Mouse (Mus musculus) bone marrow macrophage, adult 2 months (primary cell): ENCODE results near the gene Btbd9. TPM values are rescaled to one million over a fixed set of nuclear protein-coding genes. Genes with fewer than 3 reads are reported as not detected.

Experiments used
- H3K27ac ChIP-seq: 2 replicates; pipeline ENCODE4 v1.5.1; 2012; ENCODE audit warnings: low read depth, low read length; ENCODE audit not compliant: insufficient read depth
- H3K4me1 ChIP-seq: 2 replicates; pipeline ENCODE4 v1.6.1; 2012; ENCODE audit warnings: low read length; ENCODE audit not compliant: control insufficient read depth, insufficient read depth
- H3K4me3 ChIP-seq: 2 replicates; pipeline ENCODE4 v1.5.1; 2012; ENCODE audit warnings: mild to moderate bottlenecking, low read length, moderate library complexity; ENCODE audit not compliant: insufficient read depth
- CTCF ChIP-seq: IDR thresholded peaks from 2 replicates; pipeline ENCODE4 v1.5.1; 2012; ENCODE audit warnings: low read depth, mild to moderate bottlenecking, low read length, moderate library complexity
- POLR2A ChIP-seq: IDR thresholded peaks from 2 replicates; pipeline ENCODE4 v1.6.1; 2012; ENCODE audit warnings: mild to moderate bottlenecking, low read depth, low read length, borderline replicate concordance
- polyA plus RNA-seq: library from polyadenylated mRNA; stranded (reverse); fragments of >200 nt; gene quantifications from 2 replicates; pipeline ENCODE4 v1.2.4, GENCODE M21; 2012; ENCODE audit not compliant: missing spikeins, insufficient read depth, insufficient read length

Gene Btbd9
- polyA plus RNA-seq, 1 experiment = 22.9 TPM

GRCm38 (mm10) chr17:30611221-30612074 lies 35.2 kb upstream of the Btbd9 start:
- H3K27ac ChIP-seq = no peak overlapping the region
- H3K4me1 ChIP-seq = peaks cover 7% of the 10 kb centered on the region
- H3K4me3 ChIP-seq = peak overlapping the region; percentile 74
- TF ChIP-seq CTCF = no peak

GRCm38 (mm10) chr17:30610739-30611138 lies 34.5 kb upstream of the Btbd9 start:
- Histone ChIP-seq H3K27ac (no peak overlapping the region), H3K4me1 (peaks cover 7% of the 10 kb centered on the region), H3K4me3 (no peak overlapping the region)
- TF ChIP-seq POLR2A = no peak
- TF ChIP-seq CTCF = no peak

GRCm38 (mm10) chr17:30609980-30610307 lies 33.7 kb upstream of the Btbd9 start:
- Histone ChIP-seq H3K4me1 (peaks cover 7% of the 10 kb centered on the region), H3K4me3 (no peak overlapping the region), H3K27ac (no peak overlapping the region)
- TF ChIP-seq CTCF (no peak), POLR2A (no peak)

GRCm38 (mm10) chr17:30609305-30609979 lies 33.2 kb upstream of the Btbd9 start:
- Histone ChIP-seq H3K4me1 (peaks cover 7% of the 10 kb centered on the region), H3K27ac (no peak overlapping the region), H3K4me3 (no peak overlapping the region)
- TF ChIP-seq CTCF = no peak
- no peak for TF ChIP-seq POLR2A

- peaks cover 7% of the 10 kb centered on the region for H3K4me1 ChIP-seq
- no peak overlapping the region for H3K4me3 ChIP-seq
- H3K27ac ChIP-seq = no peak overlapping the region
- TF ChIP-seq POLR2A = no peak
- no peak for TF ChIP-seq CTCF
These were observed 31.7 kb upstream of the Btbd9 start for GRCm38 (mm10) chr17:30607909-30608495.

- TF ChIP-seq POLR2A (no peak), CTCF (no peak)
- Histone ChIP-seq H3K27ac (no peak overlapping the region), H3K4me3 (no peak overlapping the region), H3K4me1 (peaks cover 7% of the 10 kb centered on the region)
These were observed 31.0 kb upstream of the Btbd9 start for GRCm38 (mm10) chr17:30607330-30607729.

GRCm38 (mm10) chr17:30606634-30607081 lies 30.4 kb upstream of the Btbd9 start:
- Histone ChIP-seq H3K4me3 (no peak overlapping the region), H3K4me1 (peaks cover 7% of the 10 kb centered on the region), H3K27ac (no peak overlapping the region)
- no peak for TF ChIP-seq CTCF

- Histone ChIP-seq H3K4me1 (peaks cover 5% of the 10 kb centered on the region), H3K4me3 (no peak overlapping the region), H3K27ac (no peak overlapping the region)
- TF ChIP-seq CTCF (no peak), POLR2A (no peak)
These were observed 29.9 kb upstream of the Btbd9 start for GRCm38 (mm10) chr17:30606206-30606605.

- Histone ChIP-seq H3K27ac (no peak overlapping the region), H3K4me1 (peaks cover 4% of the 10 kb centered on the region), H3K4me3 (no peak overlapping the region)
- TF ChIP-seq CTCF (no peak), POLR2A (no peak)
These were observed 28.7 kb upstream of the Btbd9 start for GRCm38 (mm10) chr17:30605001-30605400.

GRCm38 (mm10) chr17:30604296-30604695 lies 28.0 kb upstream of the Btbd9 start:
- no peak for TF ChIP-seq CTCF
- no peak for TF ChIP-seq POLR2A
- no peaks in the 10 kb centered on the region for H3K4me1 ChIP-seq
- H3K4me3 ChIP-seq = no peak overlapping the region
- H3K27ac ChIP-seq = no peak overlapping the region
